Mouse (Mus musculus): Measurements from ENCODE around the gene Sv2a. TPM values are rescaled to one million over a fixed set of nuclear protein-coding genes. Genes with fewer than 3 reads are reported as not detected.

The Sv2a gene
- polyA plus RNA-seq, 1 experiment: 6.2 TPM

DNA sequence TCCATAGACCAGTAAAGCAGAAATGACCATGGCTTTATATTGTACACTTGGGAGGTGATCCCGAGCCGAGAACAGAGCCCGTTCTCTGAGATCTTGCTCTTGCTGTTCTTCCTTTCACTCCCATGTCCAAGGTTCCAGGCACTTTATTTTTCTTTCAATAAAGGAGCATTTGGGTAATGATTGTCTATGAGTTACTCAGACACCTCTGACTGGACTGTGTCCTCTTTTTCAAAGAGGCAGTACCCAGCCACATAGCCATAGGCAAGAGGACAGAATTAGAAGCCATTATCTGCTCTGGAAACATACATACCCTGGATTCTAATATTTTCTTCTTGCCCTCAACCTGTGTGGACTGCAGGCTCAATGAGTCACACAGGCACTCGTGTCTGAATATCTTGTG is 21.1 kb upstream of the Sv2a start:
- H3K4me3 ChIP-seq (replicated peaks; ENCODE audit: control insufficient read depth, low read depth, low read length): no peak overlapping the region
- whole genome bisulfite sequencing: 62% methylated on average over 4 of the region's 4 CpGs
- H3K27ac ChIP-seq (ENCODE audit: control insufficient read depth, insufficient read depth, low read depth, low read length, poor library complexity): no peak overlapping the region
- no peak for TF ChIP-seq CTCF (IDR thresholded peaks at IDR 0.05; ENCODE audit: control insufficient read depth, insufficient read depth, low read length)
- TF ChIP-seq POLR2A (IDR thresholded peaks at IDR 0.05; ENCODE audit: borderline replicate concordance, control insufficient read depth, low read depth, low read length): no peak
- H3K4me1 ChIP-seq (ENCODE audit: control insufficient read depth, insufficient read depth, low read length): no peaks in the 10 kb centered on the region; the same call in 1 of the 2 replicates

DNA sequence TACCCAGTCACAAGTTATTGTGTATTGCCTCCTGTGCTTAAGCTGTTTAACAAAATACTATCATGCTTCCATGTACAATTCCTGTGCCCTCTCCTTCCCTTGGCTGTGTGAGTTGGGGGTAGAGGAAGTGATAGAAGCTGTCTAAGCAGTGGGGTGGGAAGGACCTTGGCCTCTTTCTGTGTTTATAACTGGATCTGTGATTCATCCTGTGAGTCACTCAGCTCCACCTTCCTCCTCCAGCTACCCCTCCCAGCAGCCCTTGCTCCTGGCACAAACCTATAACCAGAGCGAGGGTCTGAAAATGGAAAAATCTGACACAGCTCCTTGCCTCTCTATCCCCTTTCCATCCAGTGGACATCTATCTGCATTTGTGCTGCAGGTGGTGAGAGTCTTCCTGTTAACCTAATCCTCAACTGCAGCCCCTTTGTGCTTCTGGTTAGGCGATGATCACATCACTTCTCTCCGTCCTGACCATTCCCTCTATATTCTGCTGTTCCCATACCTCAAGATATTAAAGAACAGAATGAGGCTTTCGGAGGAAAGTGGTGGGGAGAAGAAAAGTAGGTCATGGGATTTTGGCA is 20.6 kb upstream of the Sv2a start:
- WGBS: 47% methylated on average over 4 of the region's 4 CpGs
- no peak overlapping the region for H3K4me3 ChIP-seq (replicated peaks; ENCODE audit: control insufficient read depth, low read depth, low read length)
- no peak for TF ChIP-seq CTCF (IDR thresholded peaks at IDR 0.05; ENCODE audit: control insufficient read depth, insufficient read depth, low read length)
- no peak for TF ChIP-seq POLR2A (IDR thresholded peaks at IDR 0.05; ENCODE audit: borderline replicate concordance, control insufficient read depth, low read depth, low read length)

DNA sequence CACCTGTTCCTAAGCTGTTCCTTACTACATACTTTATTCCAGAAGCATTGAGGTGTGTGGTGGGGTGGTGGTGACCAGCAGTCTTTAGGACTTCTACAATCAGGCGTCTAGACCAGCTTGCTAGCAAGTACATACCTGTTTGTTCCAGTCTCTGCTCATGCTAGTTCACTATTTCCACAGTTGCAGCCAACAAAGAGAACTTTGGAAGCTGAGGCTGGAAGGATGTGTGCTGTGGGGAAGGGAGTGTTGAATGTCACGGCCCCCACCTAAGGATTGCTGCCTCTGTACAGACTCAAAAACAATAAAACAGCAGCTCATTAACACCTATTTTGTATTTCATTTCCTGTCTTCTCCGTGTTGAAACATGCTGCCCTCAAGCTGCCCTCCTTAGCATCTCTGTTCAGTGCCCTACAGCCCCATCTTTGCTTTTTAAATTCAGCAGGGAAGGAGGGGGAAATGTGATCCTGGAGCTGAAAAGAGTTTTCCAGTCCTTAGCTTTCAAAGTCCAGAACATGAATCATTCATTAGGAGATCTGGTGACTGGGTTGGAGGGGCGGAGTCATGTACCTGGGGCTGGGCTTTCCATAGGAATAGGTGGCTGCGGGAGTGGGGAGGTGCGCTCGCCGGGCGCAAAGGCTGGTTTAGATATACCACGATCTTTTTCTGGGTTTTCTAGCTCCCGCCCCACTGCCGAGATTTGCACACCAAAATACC is 20.0 kb upstream of the Sv2a start:
- Histone ChIP-seq H3K27ac (ENCODE audit: control insufficient read depth, insufficient read depth, low read depth, low read length, poor library complexity) (no peak overlapping the region), H3K4me3 (replicated peaks; ENCODE audit: control insufficient read depth, low read depth, low read length) (no peak overlapping the region), H3K4me1 (ENCODE audit: control insufficient read depth, insufficient read depth, low read length) (no peaks in the 10 kb centered on the region; the same call in 1 of the 2 replicates)
- WGBS: 7% methylated on average over 12 of the region's 12 CpGs
- TF ChIP-seq POLR2A (IDR thresholded peaks at IDR 0.05; ENCODE audit: borderline replicate concordance, control insufficient read depth, low read depth, low read length): no peak
- no peak for TF ChIP-seq CTCF (IDR thresholded peaks at IDR 0.05; ENCODE audit: control insufficient read depth, insufficient read depth, low read length)

More for the DNA sequence above, 20.6 kb upstream of the Sv2a start:
- no peaks in the 10 kb centered on the region; the same call in 1 of the 2 replicates for H3K4me1 ChIP-seq (ENCODE audit: control insufficient read depth, insufficient read depth, low read length)
- H3K27ac ChIP-seq (ENCODE audit: control insufficient read depth, insufficient read depth, low read depth, low read length, poor library complexity): no peak overlapping the region

DNA sequence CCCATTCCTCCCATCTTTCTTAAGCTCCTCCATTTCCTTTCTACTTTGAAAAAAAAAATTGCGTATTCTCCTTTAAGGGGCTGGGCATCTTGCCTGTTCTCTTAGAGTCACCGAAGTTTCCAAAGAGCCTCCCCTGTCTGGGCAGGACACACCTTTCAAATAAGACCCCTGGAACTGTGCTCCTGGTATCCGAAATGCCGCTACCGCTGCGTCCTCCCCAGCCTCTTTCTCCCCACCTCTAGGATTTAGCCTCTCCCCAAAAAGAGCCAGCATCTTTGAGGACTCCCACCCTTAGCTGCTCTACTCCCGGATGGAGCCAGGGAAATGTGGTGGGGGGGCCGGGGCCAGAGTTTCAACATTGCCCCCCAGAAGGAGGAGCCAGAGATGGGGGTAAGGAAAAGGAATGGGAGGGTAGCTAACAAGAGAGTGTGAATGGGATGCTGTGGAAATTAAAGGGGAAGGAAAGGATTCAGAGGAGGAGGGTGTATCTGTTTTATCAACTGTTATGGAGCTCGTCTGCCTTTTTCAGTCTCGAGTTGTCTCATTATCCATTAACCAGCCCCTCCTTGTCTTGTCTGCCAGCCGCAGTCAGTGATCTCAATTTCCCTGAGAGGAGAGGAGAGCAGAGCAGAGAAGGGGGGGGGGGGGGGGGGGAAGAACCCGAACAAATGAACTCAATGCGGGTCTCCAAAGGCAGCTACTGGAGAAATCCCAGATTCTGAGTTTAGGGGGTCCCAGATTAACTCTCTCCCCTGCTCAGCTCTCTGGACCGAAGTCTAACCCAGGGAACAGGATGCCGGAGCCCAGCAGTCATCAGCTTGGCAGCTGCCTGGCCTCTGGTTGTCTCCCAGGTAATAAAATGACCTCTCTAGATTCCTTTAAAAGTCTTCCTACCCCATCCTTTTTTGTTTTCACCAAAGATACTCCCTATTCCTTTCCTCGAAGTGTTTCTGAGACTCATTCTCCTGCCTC is 18.8 kb upstream of the Sv2a start, which contains the start of gene Mtmr11:
Mtmr11 (plus strand) TSS at position 136 of the 972 bp plus-strand sequence.
- no peaks in the 10 kb centered on the region; the same call in 1 of the 2 replicates for H3K4me1 ChIP-seq (ENCODE audit: control insufficient read depth, insufficient read depth, low read length)
- H3K4me3 ChIP-seq (replicated peaks; ENCODE audit: control insufficient read depth, low read depth, low read length): no peak within 1 kb of the TSS
- H3K27ac ChIP-seq (ENCODE audit: control insufficient read depth, insufficient read depth, low read depth, low read length, poor library complexity): no peak within 1 kb of the TSS
- no peak for TF ChIP-seq POLR2A (IDR thresholded peaks at IDR 0.05; ENCODE audit: borderline replicate concordance, control insufficient read depth, low read depth, low read length)
- no peak for TF ChIP-seq CTCF (IDR thresholded peaks at IDR 0.05; ENCODE audit: control insufficient read depth, insufficient read depth, low read length)
- 21% methylated on average over 16 of the region's 16 CpGs for WGBS

DNA sequence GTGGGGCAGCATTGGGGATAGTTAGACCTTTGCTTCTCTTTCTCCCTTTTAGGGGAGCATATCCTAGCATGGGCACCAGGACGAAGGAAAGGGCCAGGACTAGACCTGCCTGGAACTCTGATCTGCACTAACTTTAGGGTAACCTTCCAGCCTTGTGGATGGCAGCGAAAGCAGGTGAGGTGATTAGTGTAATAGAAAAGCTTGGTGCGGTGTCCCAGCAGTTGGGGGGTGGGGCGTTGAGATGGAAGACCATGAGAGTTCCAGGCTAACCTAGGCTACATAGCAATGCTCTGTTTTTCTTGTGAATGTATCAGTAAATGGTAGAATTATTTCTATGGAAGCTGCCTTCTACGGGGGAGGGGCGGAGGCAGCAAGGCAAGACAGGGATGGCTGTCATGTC is 17.9 kb upstream of the Sv2a start:
- Histone ChIP-seq H3K4me3 (replicated peaks; ENCODE audit: control insufficient read depth, low read depth, low read length) (no peak overlapping the region), H3K27ac (ENCODE audit: control insufficient read depth, insufficient read depth, low read depth, low read length, poor library complexity) (no peak overlapping the region), H3K4me1 (ENCODE audit: control insufficient read depth, insufficient read depth, low read length) (no peaks in the 10 kb centered on the region; the same call in 1 of the 2 replicates)
- WGBS: 82% methylated on average over 6 of the region's 6 CpGs
- no peak for TF ChIP-seq CTCF (IDR thresholded peaks at IDR 0.05; ENCODE audit: control insufficient read depth, insufficient read depth, low read length)

DNA sequence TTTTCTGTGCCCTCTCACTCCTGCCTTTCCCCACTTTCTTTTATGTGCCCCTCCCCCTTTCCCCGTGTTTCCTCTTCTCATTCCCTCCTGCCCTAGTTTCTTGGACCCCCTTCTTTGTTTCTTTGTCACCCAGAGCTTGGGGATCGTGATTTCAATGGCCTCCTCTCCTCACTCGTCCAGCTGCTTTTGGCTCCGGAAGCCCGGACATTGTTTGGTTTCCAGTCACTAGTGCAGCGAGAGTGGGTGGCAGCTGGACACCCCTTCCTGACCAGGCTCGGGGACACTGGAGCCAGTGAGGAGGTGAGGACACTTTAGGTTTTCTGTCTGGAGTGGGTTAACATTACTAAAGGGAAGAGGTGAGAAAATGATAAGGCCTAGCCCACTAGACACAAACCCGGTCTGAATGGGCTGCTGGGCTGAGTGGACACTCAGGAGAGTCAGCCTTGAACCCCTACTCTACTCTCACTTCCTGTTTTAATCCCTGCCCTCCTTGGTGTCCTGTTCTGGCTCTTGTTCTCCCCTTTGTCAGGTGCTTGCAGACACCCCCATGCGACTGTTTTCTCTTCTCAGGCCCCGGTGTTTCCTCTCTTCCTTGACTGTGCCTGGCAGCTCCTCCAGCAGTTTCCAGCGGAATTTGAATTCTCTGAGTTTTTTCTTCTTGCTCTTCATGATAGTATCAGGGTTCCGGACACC is 12.3 kb upstream of the Sv2a start:
- Histone ChIP-seq H3K4me1 (ENCODE audit: control insufficient read depth, insufficient read depth, low read length) (peaks cover 2% of the 10 kb centered on the region), H3K4me3 (replicated peaks; ENCODE audit: control insufficient read depth, low read depth, low read length) (no peak overlapping the region), H3K27ac (ENCODE audit: control insufficient read depth, insufficient read depth, low read depth, low read length, poor library complexity) (no peak overlapping the region)
- TF ChIP-seq POLR2A (IDR thresholded peaks at IDR 0.05; ENCODE audit: borderline replicate concordance, control insufficient read depth, low read depth, low read length): no peak
- 79% methylated on average over 12 of the region's 12 CpGs for WGBS

DNA sequence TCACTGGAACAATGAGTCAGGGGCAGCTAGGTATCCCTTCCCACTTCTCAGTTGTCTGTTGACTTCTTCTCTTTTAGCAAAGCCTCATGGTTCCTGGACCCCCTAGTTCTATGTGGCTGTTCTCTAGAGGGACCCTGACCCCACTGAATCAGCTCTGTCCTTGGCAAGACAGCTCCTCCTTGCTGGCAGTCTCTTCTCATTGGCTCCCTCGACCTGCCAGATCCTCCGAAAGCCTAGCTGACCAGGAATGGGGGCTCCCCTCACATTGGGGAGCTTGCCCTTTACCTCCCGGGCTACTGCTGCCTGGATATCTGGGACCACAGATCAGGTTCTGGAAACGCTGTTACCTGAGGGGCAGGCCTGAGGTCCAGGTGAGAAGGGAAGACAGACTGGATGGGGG is 10.7 kb upstream of the Sv2a start:
- H3K4me1 ChIP-seq (ENCODE audit: control insufficient read depth, insufficient read depth, low read length): peaks cover 2% of the 10 kb centered on the region
- H3K4me3 ChIP-seq (replicated peaks; ENCODE audit: control insufficient read depth, low read depth, low read length): no peak overlapping the region
- WGBS: 96% methylated on average over 4 of the region's 4 CpGs
- H3K27ac ChIP-seq (ENCODE audit: control insufficient read depth, insufficient read depth, low read depth, low read length, poor library complexity): no peak overlapping the region
- no peak for TF ChIP-seq POLR2A (IDR thresholded peaks at IDR 0.05; ENCODE audit: borderline replicate concordance, control insufficient read depth, low read depth, low read length)
- no peak for TF ChIP-seq CTCF (IDR thresholded peaks at IDR 0.05; ENCODE audit: control insufficient read depth, insufficient read depth, low read length)

Data from bone marrow, adult 2 months (tissue).